Mouse (Mus musculus): ENCODE data around the gene Crhr1. TPM values are rescaled to one million over a fixed set of nuclear protein-coding genes. Genes with fewer than 3 reads are reported as not detected.

Crhr1 gene
- polyA plus RNA-seq, 1 experiment from 2014 or later: not detected

DNA sequence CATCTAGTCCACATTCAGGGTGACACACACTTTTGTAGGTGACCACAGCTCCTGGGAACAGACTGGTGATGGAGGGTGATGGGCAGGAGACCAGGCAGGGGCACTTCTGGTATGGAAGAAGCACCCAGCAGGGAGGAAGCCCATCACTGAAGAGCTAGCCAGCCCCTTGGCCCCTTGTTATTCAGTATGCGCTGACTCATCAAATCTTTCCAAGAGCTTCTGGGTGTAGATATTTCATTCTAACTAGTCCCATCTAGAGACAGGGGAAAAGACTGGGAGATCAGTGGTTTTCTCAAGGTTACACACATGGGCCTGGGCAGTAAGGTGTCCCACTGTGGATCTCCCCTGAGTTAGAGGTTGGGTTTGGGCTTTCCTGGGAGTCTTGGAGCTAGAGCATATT is 12.3 kb downstream of the Crhr1 start:
- ATAC-seq (ENCODE audit: insufficient number of reproducible peaks, low FRiP score, low TSS enrichment, low read depth): no peak
- 95% methylated on average over 1 of the region's 1 CpGs for WGBS
- Histone ChIP-seq H3K9me3 (no peaks in the 10 kb centered on the region), H3K27me3 (peaks cover 3% of the 10 kb centered on the region; the same call in 1 of the 2 replicates), H3K4me1 (no peaks in the 10 kb centered on the region), H3K27ac (no peak overlapping the region), H3K4me3 (no peak overlapping the region), H3K9ac (no peak overlapping the region), H3K36me3 (no peaks in the 10 kb centered on the region), H3K4me2 (no peak overlapping the region)

DNA sequence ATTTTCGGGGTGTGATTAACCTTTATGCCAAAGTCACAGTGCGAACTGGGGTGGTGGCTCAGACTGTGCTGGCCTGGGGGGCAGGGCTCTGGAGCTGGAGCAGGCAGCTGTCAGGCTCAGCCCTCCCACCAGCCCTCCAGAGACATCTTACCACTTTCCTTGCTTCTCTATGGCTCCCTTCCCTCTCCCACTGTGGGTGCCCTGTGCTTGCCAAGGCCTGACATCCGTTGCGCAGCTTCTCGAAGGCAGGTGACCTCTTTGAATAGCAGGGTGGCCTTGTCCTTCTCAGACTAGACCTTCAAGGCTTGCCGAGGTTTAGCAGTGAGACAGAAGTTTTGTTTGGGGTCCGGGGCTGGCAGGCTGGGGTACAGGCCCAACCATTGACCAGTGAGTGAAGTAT is 16.1 kb downstream of the Crhr1 start:
- Histone ChIP-seq H3K4me3 (no peak overlapping the region), H3K27ac (no peak overlapping the region), H3K4me2 (no peak overlapping the region), H3K27me3 (no peaks in the 10 kb centered on the region), H3K4me1 (no peaks in the 10 kb centered on the region), H3K9me3 (no peaks in the 10 kb centered on the region), H3K36me3 (no peaks in the 10 kb centered on the region), H3K9ac (no peak overlapping the region)
- 75% methylated on average over 7 of the region's 7 CpGs for WGBS
- ATAC-seq (ENCODE audit: insufficient number of reproducible peaks, low FRiP score, low TSS enrichment, low read depth): no peak

DNA sequence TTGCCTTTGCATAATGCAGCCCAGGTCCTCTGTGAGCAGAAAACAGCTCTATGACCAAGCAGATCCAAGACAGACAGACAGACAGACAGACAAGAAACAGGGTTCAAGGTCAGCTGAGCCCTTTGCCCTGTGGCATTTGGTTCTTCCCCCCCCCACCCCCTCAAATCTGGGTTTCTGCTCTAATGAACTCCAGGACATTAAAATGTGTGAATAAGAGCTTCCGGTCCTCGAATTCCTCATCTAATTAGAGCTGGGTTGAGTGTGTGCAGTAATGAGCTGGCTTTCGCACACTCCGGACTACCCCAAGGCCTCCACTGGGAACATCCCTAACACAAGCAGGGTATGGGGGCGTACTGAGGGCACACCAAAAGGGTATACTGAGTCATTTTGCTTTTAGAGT is 18.3 kb downstream of the Crhr1 start:
- Histone ChIP-seq H3K4me2 (no peak overlapping the region), H3K4me3 (no peak overlapping the region), H3K9ac (no peak overlapping the region), H3K27me3 (no peaks in the 10 kb centered on the region), H3K27ac (no peak overlapping the region), H3K9me3 (no peaks in the 10 kb centered on the region), H3K36me3 (no peaks in the 10 kb centered on the region), H3K4me1 (no peaks in the 10 kb centered on the region)
- ATAC-seq (ENCODE audit: insufficient number of reproducible peaks, low FRiP score, low TSS enrichment, low read depth): no peak
- 60% methylated on average over 5 of the region's 5 CpGs for WGBS

DNA sequence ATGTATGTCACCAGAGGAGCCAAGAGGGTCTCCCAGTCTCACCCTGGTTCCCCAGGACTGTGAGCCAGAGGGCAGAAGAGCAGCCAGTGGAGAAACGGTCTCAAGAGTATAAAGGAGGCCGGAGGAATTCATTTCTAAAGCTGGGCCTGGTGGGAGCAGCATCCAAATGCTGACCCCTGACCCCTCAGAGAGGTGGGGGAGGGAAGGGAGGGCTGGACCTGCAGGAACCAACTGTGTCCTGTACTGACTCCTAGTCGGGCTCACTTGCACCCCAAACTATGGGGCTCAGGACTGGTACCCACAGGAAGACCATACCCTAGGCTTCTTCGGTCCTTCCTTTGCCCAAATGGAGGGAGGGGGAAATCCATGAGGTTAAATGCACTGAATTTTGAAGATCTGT is 21.7 kb downstream of the Crhr1 start:
- H3K4me1 ChIP-seq: peaks cover 10% of the 10 kb centered on the region
- no peaks in the 10 kb centered on the region for H3K36me3 ChIP-seq
- no peak overlapping the region for H3K4me2 ChIP-seq
- H3K27ac ChIP-seq: no peak overlapping the region
- H3K9me3 ChIP-seq: no peaks in the 10 kb centered on the region
- WGBS: 59% methylated on average over 4 of the region's 4 CpGs
- H3K4me3 ChIP-seq: no peak overlapping the region
- no peak for ATAC-seq (ENCODE audit: insufficient number of reproducible peaks, low FRiP score, low TSS enrichment, low read depth)
- H3K27me3 ChIP-seq: peaks cover 20% of the 10 kb centered on the region
- H3K9ac ChIP-seq: no peak overlapping the region

- H3K27me3 ChIP-seq: peaks cover 20% of the 10 kb centered on the region
- no peak overlapping the region for H3K9ac ChIP-seq
- H3K4me2 ChIP-seq: no peak overlapping the region
- H3K4me1 ChIP-seq: peaks cover 10% of the 10 kb centered on the region
- 30% methylated on average over 9 of the region's 9 CpGs for WGBS
- H3K27ac ChIP-seq: no peak overlapping the region
- H3K9me3 ChIP-seq: no peaks in the 10 kb centered on the region
- no peaks in the 10 kb centered on the region for H3K36me3 ChIP-seq
- no peak overlapping the region for H3K4me3 ChIP-seq
- ATAC-seq (ENCODE audit: insufficient number of reproducible peaks, low FRiP score, low TSS enrichment, low read depth): no peak
Measured at GRCm38 (mm10) chr11:104154820-104155635, 22.4 kb downstream of the Crhr1 start.

GRCm38 (mm10) chr11:104155899-104156298 is 23.2 kb downstream of the Crhr1 start:
- Histone ChIP-seq H3K9me3 (no peaks in the 10 kb centered on the region), H3K4me2 (no peak overlapping the region), H3K9ac (no peak overlapping the region), H3K4me3 (no peak overlapping the region), H3K4me1 (peaks cover 10% of the 10 kb centered on the region), H3K27ac (no peak overlapping the region), H3K27me3 (peaks cover 20% of the 10 kb centered on the region), H3K36me3 (no peaks in the 10 kb centered on the region)
- ATAC-seq (ENCODE audit: insufficient number of reproducible peaks, low FRiP score, low TSS enrichment, low read depth): no peak

- 53% methylated on average over 3 of the region's 3 CpGs for WGBS
Measured at GRCm38 (mm10) chr11:104156391-104156790, 23.7 kb downstream of the Crhr1 start.

GRCm38 (mm10) chr11:104157603-104158259 is 25.1 kb downstream of the Crhr1 start:
- no peak; the same call in 1 of the 2 replicates for ATAC-seq (ENCODE audit: insufficient number of reproducible peaks, low FRiP score, low TSS enrichment, low read depth)
- H3K36me3 ChIP-seq: no peaks in the 10 kb centered on the region
- H3K9ac ChIP-seq: no peak overlapping the region
- H3K27me3 ChIP-seq: peaks cover 20% of the 10 kb centered on the region
- peak overlapping the region; percentile 45 for H3K4me2 ChIP-seq
- no peaks in the 10 kb centered on the region for H3K9me3 ChIP-seq
- H3K4me3 ChIP-seq: peak overlapping the region; percentile 27
- no peak overlapping the region for H3K27ac ChIP-seq
- 4% methylated on average over 23 of the region's 23 CpGs for WGBS
- peaks cover 10% of the 10 kb centered on the region for H3K4me1 ChIP-seq

More at GRCm38 (mm10) chr11:104156391-104156790, 23.7 kb downstream of the Crhr1 start:
- no peak for ATAC-seq (ENCODE audit: insufficient number of reproducible peaks, low FRiP score, low TSS enrichment, low read depth)
- H3K4me1 ChIP-seq: peaks cover 10% of the 10 kb centered on the region
- no peak overlapping the region for H3K27ac ChIP-seq
- no peaks in the 10 kb centered on the region for H3K36me3 ChIP-seq
- H3K27me3 ChIP-seq: peaks cover 20% of the 10 kb centered on the region
- H3K9me3 ChIP-seq: no peaks in the 10 kb centered on the region
- no peak overlapping the region for H3K4me3 ChIP-seq
- H3K4me2 ChIP-seq: no peak overlapping the region
- H3K9ac ChIP-seq: no peak overlapping the region

DNA sequence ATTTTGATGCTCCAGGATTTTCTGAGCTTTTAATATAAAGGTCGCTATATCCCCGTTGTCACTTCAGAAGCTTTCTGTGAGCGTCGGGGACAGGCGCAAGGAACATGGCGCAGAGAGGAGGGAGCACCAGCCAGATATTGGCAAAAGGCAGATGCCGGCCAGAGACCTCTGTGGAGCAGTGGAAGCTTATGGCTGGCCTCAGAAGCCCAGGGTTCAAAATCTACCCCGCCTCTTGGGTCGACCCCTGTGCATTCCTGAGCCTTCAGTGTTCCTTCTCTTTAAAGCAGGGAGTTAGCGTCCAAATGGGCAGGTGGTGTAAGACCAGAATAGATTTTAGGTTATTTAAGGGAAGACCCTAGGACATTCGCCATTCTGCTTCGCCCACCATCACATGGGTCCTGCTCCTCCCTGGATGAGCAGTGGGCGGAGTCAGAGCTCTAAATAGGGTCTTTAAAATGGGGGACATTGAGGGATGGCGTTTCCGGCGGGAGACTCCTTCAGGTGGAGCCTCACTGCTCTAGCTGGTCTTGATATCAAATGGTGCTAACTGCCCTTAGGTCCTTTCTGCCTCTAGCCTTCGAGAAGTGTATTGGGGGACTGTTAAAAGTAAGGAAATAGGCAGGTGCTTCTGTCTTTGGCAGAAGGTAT is 25.7 kb downstream of the Crhr1 start:
- WGBS: 5% methylated on average over 17 of the region's 17 CpGs
- peaks cover 20% of the 10 kb centered on the region for H3K27me3 ChIP-seq
- H3K27ac ChIP-seq: no peak overlapping the region
- no peak overlapping the region for H3K9ac ChIP-seq
- H3K4me1 ChIP-seq: peaks cover 10% of the 10 kb centered on the region
- no peaks in the 10 kb centered on the region for H3K36me3 ChIP-seq
- peak overlapping the region; percentile 45 for H3K4me2 ChIP-seq
- H3K4me3 ChIP-seq: peak overlapping the region; percentile 27
- no peaks in the 10 kb centered on the region for H3K9me3 ChIP-seq
- ATAC-seq (ENCODE audit: insufficient number of reproducible peaks, low FRiP score, low TSS enrichment, low read depth): no peak

DNA sequence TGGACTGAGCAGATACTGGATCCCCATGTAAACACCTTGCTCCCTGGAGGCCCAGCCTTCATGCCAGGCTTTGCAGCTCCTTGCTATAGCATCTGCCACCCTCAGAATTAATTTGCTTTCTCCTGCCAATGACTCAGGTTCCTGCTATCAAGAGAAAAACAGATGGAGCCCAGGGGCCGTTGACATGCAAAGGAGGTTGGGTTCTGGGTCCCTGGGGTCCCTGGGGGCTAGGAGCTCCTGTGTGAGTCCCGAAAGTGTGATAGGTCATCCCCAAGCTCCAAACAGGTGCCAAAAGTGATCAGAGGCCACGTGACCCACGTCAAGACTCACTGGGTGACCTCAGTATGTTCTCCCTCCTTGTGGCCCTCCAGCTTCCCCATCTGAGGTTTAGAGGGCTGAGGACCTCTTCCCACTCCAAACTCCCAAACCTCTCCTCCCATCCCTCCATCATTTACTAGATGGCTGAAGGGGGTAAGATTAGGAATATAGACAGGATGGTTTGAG is 27.2 kb downstream of the Crhr1 start:
- WGBS: 77% methylated on average over 4 of the region's 4 CpGs
- Histone ChIP-seq H3K9ac (no peak overlapping the region), H3K4me3 (no peak overlapping the region), H3K27me3 (peaks cover 20% of the 10 kb centered on the region), H3K27ac (no peak overlapping the region), H3K4me1 (peaks cover 10% of the 10 kb centered on the region), H3K4me2 (no peak overlapping the region), H3K9me3 (no peaks in the 10 kb centered on the region), H3K36me3 (no peaks in the 10 kb centered on the region)
- no peak for ATAC-seq (ENCODE audit: insufficient number of reproducible peaks, low FRiP score, low TSS enrichment, low read depth)

DNA sequence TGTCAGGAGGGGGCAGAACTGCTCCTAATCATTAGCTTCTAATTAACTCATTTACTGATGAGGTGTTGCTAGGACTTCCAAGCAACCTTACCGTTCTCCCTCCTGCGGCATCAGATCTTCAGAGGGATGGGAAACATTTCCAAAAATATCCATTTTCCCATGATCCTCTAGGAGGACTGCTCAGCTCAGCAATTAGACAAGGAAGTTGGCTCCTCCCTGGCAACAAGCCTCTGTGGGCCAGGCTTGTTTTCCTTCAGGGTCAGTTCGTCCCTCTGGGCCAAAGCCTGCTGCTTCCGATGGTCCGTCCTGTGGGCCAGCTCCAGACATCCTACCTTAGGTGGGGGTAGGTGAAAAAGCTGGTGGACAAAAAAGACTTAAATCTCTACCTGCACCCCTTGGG is 28.5 kb downstream of the Crhr1 start:
- WGBS: 73% methylated on average over 5 of the region's 5 CpGs
- Histone ChIP-seq H3K9me3 (no peaks in the 10 kb centered on the region), H3K27ac (no peak overlapping the region), H3K27me3 (peaks cover 20% of the 10 kb centered on the region), H3K4me1 (peaks cover 10% of the 10 kb centered on the region), H3K4me2 (no peak overlapping the region), H3K36me3 (no peaks in the 10 kb centered on the region), H3K9ac (no peak overlapping the region), H3K4me3 (no peak overlapping the region)
- no peak for ATAC-seq (ENCODE audit: insufficient number of reproducible peaks, low FRiP score, low TSS enrichment, low read depth)

- Histone ChIP-seq H3K27me3 (no peaks in the 10 kb centered on the region; the same call in 1 of the 2 replicates), H3K4me3 (no peak overlapping the region), H3K4me1 (no peaks in the 10 kb centered on the region), H3K27ac (no peak overlapping the region), H3K36me3 (no peaks in the 10 kb centered on the region), H3K9me3 (no peaks in the 10 kb centered on the region), H3K4me2 (no peak overlapping the region), H3K9ac (no peak overlapping the region)
- ATAC-seq (ENCODE audit: insufficient number of reproducible peaks, low FRiP score, low TSS enrichment, low read depth): no peak
- WGBS: 87% methylated on average over 10 of the region's 10 CpGs
Measured at GRCm38 (mm10) chr11:104164257-104164656, 31.6 kb downstream of the Crhr1 start.

Data from limb, embryonic 15.5 days (tissue).